Mouse (Mus musculus) thymus, adult 2 months (tissue): ENCODE data around the gene Fgd3. TPM values are rescaled to one million over a fixed set of nuclear protein-coding genes. Genes with fewer than 3 reads are reported as not detected.

ENCODE experiments used
- DNase-seq: peaks from one replicate; pipeline ENCODE4 v3.0.0; 2021
- H3K27ac ChIP-seq: fragments of 200-500 bp; 2 replicates; pipeline ENCODE4 v1.5.1; 2012; ENCODE audit warnings: low read length, control low read depth; ENCODE audit not compliant: control insufficient read depth, insufficient read depth
- H3K27me3 ChIP-seq: fragments of 200-500 bp; 2 replicates; pipeline ENCODE4 v1.6.1; 2012; ENCODE audit warnings: mild to moderate bottlenecking, low read length, moderate library complexity, mixed read lengths; ENCODE audit not compliant: control insufficient read depth, insufficient read depth
- H3K36me3 ChIP-seq: fragments of 200-500 bp; 2 replicates; pipeline ENCODE4 v1.6.1; 2012; ENCODE audit warnings: mild to moderate bottlenecking, low read length, moderate library complexity; ENCODE audit not compliant: control insufficient read depth, insufficient read depth
- H3K4me1 ChIP-seq: fragments of 200-500 bp; replicated peaks from 2 replicates; pipeline ENCODE4 v1.6.1; 2012; ENCODE audit warnings: low read length; ENCODE audit not compliant: control insufficient read depth, insufficient read depth
- H3K4me3 ChIP-seq: fragments of 200-500 bp; 2 replicates; pipeline ENCODE4 v1.5.1; 2012; ENCODE audit warnings: mild to moderate bottlenecking, low read length, control low read depth, moderate library complexity; ENCODE audit not compliant: control insufficient read depth, insufficient read depth
- CTCF ChIP-seq: fragments of 200-500 bp; IDR thresholded peaks from 2 replicates; pipeline ENCODE4 v1.5.1; 2012; ENCODE audit warnings: mild to moderate bottlenecking, control low read depth, low read length, moderate library complexity, borderline replicate concordance; ENCODE audit not compliant: control insufficient read depth, poor library complexity, insufficient read depth; ENCODE audit errors: extremely low read depth
- POLR2A ChIP-seq: fragments of 200-500 bp; IDR thresholded peaks from 2 replicates; pipeline ENCODE4 v1.6.1; 2012; ENCODE audit warnings: mild to moderate bottlenecking, low read length, control low read depth, moderate library complexity; ENCODE audit not compliant: control insufficient read depth, poor library complexity, insufficient read depth; ENCODE audit errors: extremely low read depth
- WGBS: fragments of 180-500 bp; shearing (Covaris S2); methylation state at CpG from one replicate; pipeline ENCODE4 v1.1.7; 2018; 5-methylcytosine and 5-hydroxymethylcytosine counted together
- polyA plus RNA-seq: library from polyadenylated mRNA; depleted of rRNA; stranded (reverse); fragments of >200 nt; gene quantifications from 2 replicates; pipeline ENCODE4 v1.2.3, GENCODE M21; 2012

Gene Fgd3
- polyA plus RNA-seq, 1 experiment, result 19.2 TPM

DNA sequence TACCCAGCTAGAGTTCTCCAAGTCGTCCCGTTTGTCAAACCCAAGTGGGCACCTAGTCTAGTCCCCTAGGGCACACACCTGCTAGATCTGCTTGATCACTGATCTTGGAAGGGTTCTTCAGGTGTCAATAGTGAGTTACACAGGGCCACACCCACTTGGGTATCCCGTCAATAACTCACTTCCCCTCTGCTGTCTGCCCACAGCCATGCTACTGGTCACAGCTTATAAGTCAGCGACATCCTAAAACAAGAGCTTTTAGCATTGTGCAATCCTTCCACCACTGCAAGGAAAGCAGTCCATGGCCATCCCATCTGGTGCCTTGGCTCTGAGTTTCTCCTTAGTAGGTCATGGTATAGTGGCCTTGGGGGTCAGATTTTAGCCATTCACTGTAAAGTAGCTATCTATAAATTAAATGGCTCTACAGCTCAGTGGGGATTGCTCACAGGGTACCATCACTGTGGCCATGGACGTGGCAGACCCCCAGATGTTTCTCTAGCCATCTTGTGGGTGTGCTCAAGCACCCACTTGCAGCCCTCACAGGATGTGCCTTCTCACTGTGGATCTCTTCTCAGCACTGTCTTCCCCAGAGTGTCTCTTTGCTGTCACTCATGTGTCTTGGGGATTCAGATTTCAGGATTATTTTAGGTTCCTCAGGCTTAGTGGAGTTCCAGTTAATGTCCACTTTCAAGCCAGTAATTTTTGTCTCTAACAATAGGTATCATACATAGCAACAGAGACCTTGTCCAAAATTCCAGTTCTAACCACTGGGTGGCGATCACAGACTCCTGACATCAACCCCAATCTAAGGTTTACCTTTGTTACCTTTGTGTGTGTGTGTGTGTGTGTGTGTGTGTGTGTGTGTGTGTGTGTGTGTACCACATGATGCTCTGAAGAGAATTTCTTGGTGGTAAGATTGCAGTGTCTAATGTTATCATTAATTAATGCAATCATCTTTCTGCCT, 6.4 kb upstream of the Fgd3 start:
- no peak for TF ChIP-seq CTCF
- TF ChIP-seq POLR2A, result no peak
- peak; percentile 68 for DNase-seq
- 55% methylated on average over 6 of the region's 6 CpGs for WGBS
- Histone ChIP-seq H3K4me3 (no peak overlapping the region), H3K36me3 (no peaks in the 10 kb centered on the region), H3K27ac (no peak overlapping the region), H3K27me3 (no peaks in the 10 kb centered on the region), H3K4me1 (no peaks in the 10 kb centered on the region)

DNA sequence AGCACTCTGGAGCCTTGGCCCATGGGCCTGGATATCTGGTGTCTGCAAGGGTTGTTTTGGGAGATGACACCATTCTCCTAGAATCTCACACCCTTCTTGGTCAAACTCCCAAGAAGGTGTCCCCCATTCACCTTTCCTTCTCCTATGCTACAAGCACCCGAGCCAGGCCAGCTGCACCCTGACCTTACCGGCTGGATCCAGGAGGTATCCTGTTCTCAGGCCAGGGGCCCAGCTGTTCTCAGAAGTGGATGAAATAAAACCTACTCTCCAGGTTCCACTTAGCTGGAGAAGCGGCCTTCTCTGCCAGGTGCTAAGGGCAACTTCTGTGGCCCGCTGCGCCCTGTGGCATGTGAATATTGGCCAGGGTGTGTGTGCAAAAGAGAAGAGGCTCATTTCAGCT, 4.8 kb upstream of the Fgd3 start:
- Histone ChIP-seq H3K36me3 (no peaks in the 10 kb centered on the region), H3K27ac (no peak overlapping the region), H3K27me3 (no peaks in the 10 kb centered on the region), H3K4me1 (0 out of 2 replicates have a peak, but pooled peaks cover 2% of the 10 kb centered on the region), H3K4me3 (no peak overlapping the region)
- DNase-seq, result no peak
- WGBS, result 98% methylated on average over 5 of the region's 5 CpGs
- TF ChIP-seq CTCF (no peak), POLR2A (no peak)

DNA sequence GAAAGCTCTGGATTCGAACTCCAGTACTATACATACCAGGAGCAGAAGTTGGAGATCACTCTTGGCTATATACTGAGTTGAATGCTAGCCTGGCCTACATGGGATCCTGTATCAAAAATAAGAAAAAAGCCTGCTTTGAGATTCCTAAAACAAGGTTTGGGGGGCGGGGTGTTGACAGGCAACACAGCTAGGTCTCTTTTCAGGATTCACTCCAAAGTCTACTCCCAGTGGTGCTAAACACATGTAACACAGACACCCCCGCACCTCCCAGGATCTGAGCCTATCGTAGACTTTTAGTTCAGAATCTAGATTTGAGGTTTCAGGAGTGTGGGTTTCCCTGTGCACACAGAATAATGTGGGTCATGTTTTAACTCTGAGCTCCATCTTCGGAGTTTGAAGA, 2.6 kb upstream of the Fgd3 start:
- Histone ChIP-seq H3K4me1 (0 out of 2 replicates have a peak, but pooled peaks cover 2% of the 10 kb centered on the region), H3K4me3 (no peak overlapping the region), H3K27me3 (no peaks in the 10 kb centered on the region), H3K36me3 (no peaks in the 10 kb centered on the region), H3K27ac (no peak overlapping the region)
- TF ChIP-seq POLR2A (no peak), CTCF (no peak)
- no peak for DNase-seq
- WGBS, result 87% methylated on average over 5 of the region's 5 CpGs

DNA sequence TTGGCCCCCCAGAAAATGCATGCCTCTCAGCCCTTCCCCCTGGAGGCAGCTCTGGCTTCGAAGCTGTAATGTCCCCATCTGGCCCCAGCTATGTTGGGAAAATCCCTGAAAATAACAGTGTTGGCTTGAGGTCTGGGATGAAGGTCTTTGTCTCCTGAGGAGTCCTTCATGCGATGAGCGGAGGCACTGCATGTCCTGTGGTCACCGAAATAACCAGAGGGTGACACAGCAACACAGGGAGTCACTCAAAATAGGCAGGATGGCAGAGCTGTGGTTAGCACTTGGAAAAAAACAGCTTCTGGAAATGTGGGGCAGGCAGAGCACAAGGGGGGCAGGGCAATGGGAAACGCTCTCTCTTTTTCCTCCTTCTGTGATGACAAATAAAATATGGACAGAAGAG, 2.1 kb upstream of the Fgd3 start:
- WGBS, result 32% methylated on average over 5 of the region's 5 CpGs
- H3K4me3 ChIP-seq, result no peak overlapping the region
- no peak for TF ChIP-seq CTCF
- TF ChIP-seq POLR2A, result no peak
- no peaks in the 10 kb centered on the region for H3K36me3 ChIP-seq
- no peaks in the 10 kb centered on the region for H3K27me3 ChIP-seq
- DNase-seq, result no peak
- H3K4me1 ChIP-seq, result 0 out of 2 replicates have a peak, but pooled peaks cover 2% of the 10 kb centered on the region
- H3K27ac ChIP-seq, result no peak overlapping the region

DNA sequence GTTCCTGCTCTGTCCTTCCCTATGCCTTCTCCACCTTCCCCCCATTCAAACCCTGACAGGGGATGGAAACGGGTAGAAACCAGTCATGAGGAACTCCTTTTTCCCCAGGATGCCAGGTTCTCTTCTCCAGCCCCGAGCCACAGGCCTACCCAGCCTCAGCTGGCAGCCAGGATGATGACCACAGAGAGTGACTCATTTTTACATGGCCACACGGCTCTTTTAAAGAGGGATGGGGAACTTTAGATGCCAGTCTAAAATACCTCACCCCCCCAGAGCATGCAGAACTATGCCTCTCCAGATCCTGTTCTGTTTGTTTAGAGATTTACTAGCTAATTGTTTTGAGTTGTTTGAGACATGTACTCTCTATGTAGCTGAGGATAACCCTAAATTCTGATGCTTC, 1.3 kb upstream of the Fgd3 start:
- no peaks in the 10 kb centered on the region for H3K36me3 ChIP-seq
- no peaks in the 10 kb centered on the region for H3K27me3 ChIP-seq
- no peak for TF ChIP-seq CTCF
- no peak for TF ChIP-seq POLR2A
- 0 out of 2 replicates have a peak, but pooled peaks cover 2% of the 10 kb centered on the region for H3K4me1 ChIP-seq
- H3K4me3 ChIP-seq, result no peak overlapping the region
- 49% methylated on average over 3 of the region's 3 CpGs for WGBS
- H3K27ac ChIP-seq, result no peak overlapping the region
- no peak for DNase-seq

DNA sequence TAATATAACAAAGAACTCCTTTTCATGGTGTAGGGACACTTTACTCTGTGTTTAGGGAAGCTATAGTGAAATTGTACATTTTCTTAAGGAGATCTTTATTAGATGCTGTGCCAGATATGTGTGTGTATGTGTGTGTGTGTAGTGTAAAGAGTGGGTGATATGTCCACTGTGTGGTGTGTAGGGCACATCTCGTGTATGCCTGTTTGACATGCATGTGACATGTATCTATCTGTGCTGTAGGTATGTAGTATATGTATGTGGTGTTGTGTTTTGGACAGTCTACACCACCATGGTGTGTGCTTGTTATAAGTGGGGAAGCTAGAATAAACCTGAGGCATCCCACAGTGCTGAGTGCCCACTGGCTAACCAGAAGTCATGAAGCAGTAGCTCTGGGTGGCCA, 403 bp upstream of the Fgd3 start:
- DNase-seq, result no peak
- WGBS, result 97% methylated on average over 1 of the region's 1 CpGs
- 0 out of 2 replicates have a peak, but pooled peaks cover 2% of the 10 kb centered on the region for H3K4me1 ChIP-seq
- no peaks in the 10 kb centered on the region for H3K27me3 ChIP-seq
- H3K36me3 ChIP-seq, result no peaks in the 10 kb centered on the region
- no peak for TF ChIP-seq CTCF
- no peak for TF ChIP-seq POLR2A
- no peak overlapping the region for H3K27ac ChIP-seq
- H3K4me3 ChIP-seq, result no peak overlapping the region
